Comparison of ENCODE assay signal across 27 mouse cellular contexts in the genomic region with DNA sequence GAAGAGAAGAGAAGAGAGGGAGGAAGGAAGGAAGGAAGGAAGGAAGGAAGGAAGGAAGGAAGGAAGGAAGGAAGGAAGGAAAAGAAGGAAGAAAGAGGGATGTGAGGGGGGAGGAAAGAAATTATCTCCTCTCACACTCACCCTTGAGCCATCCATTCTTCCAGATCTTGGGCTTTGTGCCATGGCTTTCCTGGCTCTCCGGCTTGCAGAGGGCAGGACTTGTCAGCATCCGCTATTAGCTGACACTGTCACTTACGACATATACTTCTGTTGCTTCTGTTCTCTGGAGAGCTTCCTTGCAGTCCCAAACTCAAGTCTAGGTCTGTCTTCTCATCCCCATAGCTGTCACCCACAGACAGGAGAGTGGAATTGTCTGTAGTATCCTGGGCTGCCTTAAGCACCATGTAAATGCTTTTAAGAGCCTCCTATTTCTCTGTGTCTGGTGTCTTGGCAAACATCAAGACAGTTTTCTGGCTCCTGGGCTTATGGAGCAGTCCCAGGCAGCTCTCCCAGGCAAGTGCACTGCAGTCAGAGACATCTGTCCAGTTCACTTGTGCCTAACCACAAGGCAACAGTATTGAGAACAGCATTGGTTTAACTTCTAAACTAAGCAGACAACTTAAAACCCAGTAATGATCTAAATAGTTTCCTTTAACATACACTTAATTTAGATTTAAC. TPM values are rescaled to one million over a fixed set of nuclear protein-coding genes. Genes with fewer than 3 reads are reported as not detected.
DNase-seq lines count a peak whose midpoint lies in the region; ATAC-seq lines count a peak whose summit lies in the region.
"Had no signal": no experiment of that assay in that cellular context is flagged by ENCODE, and none has a peak within 500 bp of the region (broad histone marks: within the 10 kb centered on the region; RNA-seq: fewer than 3 reads in every experiment).

No protein-coding gene starts in this region.

- no peaks in the 10 kb centered on the region for H3K27me3 ChIP-seq in hindbrain, embryonic 16.5 days (replicated peaks; ENCODE audit: control insufficient read depth, insufficient read depth, low read length)
- no peaks in the 10 kb centered on the region for H3K27me3 ChIP-seq in hindbrain, embryonic 14.5 days (ENCODE audit: control insufficient read depth, insufficient read depth, low read length)
- H3K27me3 ChIP-seq: heart, embryonic 12.5 days; hindbrain, embryonic 13.5 days; kidney, embryonic 15.5 days; limb, embryonic 13.5 days; liver, embryonic 13.5 days; neural tube, embryonic 15.5 days had no signal

- ATAC-seq in hindbrain, embryonic 16.5 days: peak; percentile 60; the same call in 1 of the 2 replicates
- no peak for ATAC-seq in hindbrain, embryonic 14.5 days (ENCODE audit: low FRiP score)
- ATAC-seq: intestine, embryonic 16.5 days had no signal

- 88% methylated on average over 3 of the region's 3 CpGs for WGBS in hindbrain, embryonic 16.5 days
- 88% methylated on average over 3 of the region's 3 CpGs for WGBS in hindbrain, embryonic 14.5 days

- no peak overlapping the region for H3K9ac ChIP-seq in hindbrain, embryonic 16.5 days (ENCODE audit: low read depth, low read length)
- no peak overlapping the region for H3K9ac ChIP-seq in hindbrain, embryonic 14.5 days
- H3K9ac ChIP-seq: heart, embryonic 12.5 days; hindbrain, embryonic 13.5 days; kidney, embryonic 15.5 days; limb, embryonic 13.5 days; liver, embryonic 13.5 days; neural tube, embryonic 15.5 days had no signal

- no peak overlapping the region for H3K27ac ChIP-seq in hindbrain, embryonic 16.5 days (ENCODE audit: low read depth, low read length)
- no peak overlapping the region for H3K27ac ChIP-seq in hindbrain, embryonic 14.5 days
- H3K27ac ChIP-seq: gastrocnemius, adult 2 months; hindbrain, embryonic 13.5 days; kidney, embryonic 15.5 days; limb, embryonic 13.5 days; liver, embryonic 13.5 days; neural tube, embryonic 15.5 days had no signal

- H3K9me3 ChIP-seq in hindbrain, embryonic 16.5 days (ENCODE audit: control insufficient read depth, low read length): no peaks in the 10 kb centered on the region
- H3K9me3 ChIP-seq in hindbrain, embryonic 14.5 days (ENCODE audit: control insufficient read depth, low read length): no peaks in the 10 kb centered on the region
- H3K9me3 ChIP-seq: heart, embryonic 12.5 days; hindbrain, embryonic 13.5 days; kidney, embryonic 15.5 days; limb, embryonic 13.5 days; liver, embryonic 13.5 days; neural tube, embryonic 15.5 days had no signal

- no peak for DNase-seq in hindbrain, embryonic 14.5 days (ENCODE audit: low spot score)
- peak; percentile 63 for DNase-seq in brain, adult 2 months (ENCODE audit: low read depth, low spot score)
- DNase-seq in cerebellum, adult 11 months: peak; percentile 12
- peak; percentile 78 to 82 for DNase-seq in cerebellum, postnatal 10 days
- no peak for DNase-seq in adrenal gland, postnatal 10 days
- no peak for DNase-seq in urinary bladder, postnatal 36 days (ENCODE audit: low spot score in 2 of 2)
- DNase-seq: B cell, adult 2 months; gastrocnemius, adult 2 months; heart, postnatal 14 days; kidney, postnatal 4 days; liver, embryonic 13.5 days; midbrain, embryonic 14.5 days; thymus, postnatal 4 days had no signal

- no peaks in the 10 kb centered on the region for H3K36me3 ChIP-seq in hindbrain, embryonic 16.5 days (ENCODE audit: control insufficient read depth, insufficient read depth, low read length)
- no peaks in the 10 kb centered on the region for H3K36me3 ChIP-seq in hindbrain, embryonic 14.5 days (replicated peaks; ENCODE audit: control insufficient read depth, insufficient read depth)
- H3K36me3 ChIP-seq: heart, embryonic 12.5 days; hindbrain, embryonic 13.5 days; kidney, embryonic 15.5 days; limb, embryonic 13.5 days; liver, embryonic 13.5 days; neural tube, embryonic 15.5 days had no signal

- no peak overlapping the region for H3K4me2 ChIP-seq in hindbrain, embryonic 16.5 days (ENCODE audit: low read length)
- H3K4me2 ChIP-seq in hindbrain, embryonic 14.5 days (replicated peaks): no peak overlapping the region
- H3K4me2 ChIP-seq: heart, embryonic 12.5 days; hindbrain, embryonic 13.5 days; kidney, embryonic 15.5 days; limb, embryonic 13.5 days; liver, embryonic 13.5 days; neural tube, embryonic 15.5 days had no signal

- H3K4me1 ChIP-seq in hindbrain, embryonic 16.5 days (ENCODE audit: control insufficient read depth, insufficient read depth, low read depth, low read length): no peaks in the 10 kb centered on the region
- H3K4me1 ChIP-seq in hindbrain, embryonic 14.5 days (replicated peaks; ENCODE audit: control insufficient read depth, insufficient read depth, low read length): no peaks in the 10 kb centered on the region
- H3K4me1 ChIP-seq: heart, embryonic 12.5 days; hindbrain, embryonic 13.5 days; kidney, embryonic 15.5 days; limb, embryonic 13.5 days; liver, embryonic 13.5 days; neural tube, embryonic 15.5 days had no signal

- no peak overlapping the region for H3K4me3 ChIP-seq in hindbrain, embryonic 16.5 days (ENCODE audit: low read length)
- H3K4me3 ChIP-seq in hindbrain, embryonic 14.5 days (replicated peaks; ENCODE audit: low read length): no peak overlapping the region
- H3K4me3 ChIP-seq: gastrocnemius, adult 2 months; heart, embryonic 12.5 days; hindbrain, embryonic 13.5 days; kidney, embryonic 15.5 days; limb, embryonic 13.5 days; liver, embryonic 13.5 days; neural tube, embryonic 15.5 days had no signal

RNA-seq across cellular contexts. Expression of a gene that starts 10.5 kb away (rescaled TPM):
- 0.16 TPM in 1 of 2 replicates, not detected in the other for polyA plus RNA-seq in hindbrain, embryonic 16.5 days (2015; fragmentation: Nextera tagmentation; extraction: Ambion mirVana)
- not detected in 2 replicates for polyA plus RNA-seq in hindbrain, embryonic 14.5 days (2014; fragmentation: Nextera tagmentation; extraction: Ambion mirVana)
- total RNA-seq in adrenal gland, postnatal 10 days (2021): not detected
- total RNA-seq: adrenal gland, postnatal 4 days; gastrocnemius, adult 2 months; granulocyte monocyte progenitor cell, adult 5-6 weeks; heart, postnatal 14 days; layer of hippocampus, postnatal 10 days; left cerebral cortex, postnatal 10 days; megakaryocyte progenitor cell, adult 5-6 weeks had no signal
- polyA plus RNA-seq: heart, embryonic 12.5 days; intestine, embryonic 16.5 days; kidney, embryonic 15.5 days; liver, embryonic 13.5 days; lung, embryonic 16.5 days; midbrain, embryonic 14.5 days; neural tube, embryonic 15.5 days; testis, adult 2 months had no signal

Comparison
In these comparisons a context has a peak if more than half of its experiments do, and no peak if none do; other contexts are left out.
1. DNase-seq: peak in brain, adult 2 months (single experiment), cerebellum, adult 11 months (single experiment) and cerebellum, postnatal 10 days (2 of 2); none in hindbrain, embryonic 14.5 days (single experiment), adrenal gland, postnatal 10 days (single experiment) and urinary bladder, postnatal 36 days (0 of 2).